Mouse (Mus musculus) thymus, adult 2 months (tissue): ENCODE data around the gene Pgap3. TPM values are rescaled to one million over a fixed set of nuclear protein-coding genes. Genes with fewer than 3 reads are reported as not detected.

Experiments
- DNase-seq: peaks from one replicate; pipeline ENCODE4 v3.0.0; 2021
- H3K27ac ChIP-seq: fragments of 200-500 bp; 2 replicates; pipeline ENCODE4 v1.5.1; 2012; ENCODE audit warnings: low read length, control low read depth; ENCODE audit not compliant: control insufficient read depth, insufficient read depth
- H3K27me3 ChIP-seq: fragments of 200-500 bp; 2 replicates; pipeline ENCODE4 v1.6.1; 2012; ENCODE audit warnings: mild to moderate bottlenecking, low read length, moderate library complexity, mixed read lengths; ENCODE audit not compliant: control insufficient read depth, insufficient read depth
- H3K36me3 ChIP-seq: fragments of 200-500 bp; 2 replicates; pipeline ENCODE4 v1.6.1; 2012; ENCODE audit warnings: mild to moderate bottlenecking, low read length, moderate library complexity; ENCODE audit not compliant: control insufficient read depth, insufficient read depth
- H3K4me1 ChIP-seq: fragments of 200-500 bp; replicated peaks from 2 replicates; pipeline ENCODE4 v1.6.1; 2012; ENCODE audit warnings: low read length; ENCODE audit not compliant: control insufficient read depth, insufficient read depth
- H3K4me3 ChIP-seq: fragments of 200-500 bp; 2 replicates; pipeline ENCODE4 v1.5.1; 2012; ENCODE audit warnings: mild to moderate bottlenecking, low read length, control low read depth, moderate library complexity; ENCODE audit not compliant: control insufficient read depth, insufficient read depth
- CTCF ChIP-seq: fragments of 200-500 bp; IDR thresholded peaks from 2 replicates; pipeline ENCODE4 v1.5.1; 2012; ENCODE audit warnings: mild to moderate bottlenecking, control low read depth, low read length, moderate library complexity, borderline replicate concordance; ENCODE audit not compliant: control insufficient read depth, poor library complexity, insufficient read depth; ENCODE audit errors: extremely low read depth
- POLR2A ChIP-seq: fragments of 200-500 bp; IDR thresholded peaks from 2 replicates; pipeline ENCODE4 v1.6.1; 2012; ENCODE audit warnings: mild to moderate bottlenecking, low read length, control low read depth, moderate library complexity; ENCODE audit not compliant: control insufficient read depth, poor library complexity, insufficient read depth; ENCODE audit errors: extremely low read depth
- WGBS: fragments of 180-500 bp; shearing (Covaris S2); methylation state at CpG from one replicate; pipeline ENCODE4 v1.1.7; 2018; 5-methylcytosine and 5-hydroxymethylcytosine counted together
- polyA plus RNA-seq: library from polyadenylated mRNA; depleted of rRNA; stranded (reverse); fragments of >200 nt; gene quantifications from 2 replicates; pipeline ENCODE4 v1.2.3, GENCODE M21; 2012; rRNA removed

The Pgap3 gene
- polyA plus RNA-seq, 1 experiment, result 51.8 TPM

- WGBS, result 69% methylated on average over 4 of the region's 4 CpGs
- no peak for DNase-seq
- Histone ChIP-seq H3K4me1 (peaks cover 6% of the 10 kb centered on the region), H3K4me3 (no peak overlapping the region), H3K27ac (no peak overlapping the region), H3K36me3 (no peaks in the 10 kb centered on the region), H3K27me3 (peaks cover 19% of the 10 kb centered on the region; the same call in 1 of the 2 replicates)
- TF ChIP-seq POLR2A (no peak), CTCF (no peak)
Observed at GRCm38 (mm10) chr11:98341174-98341573, 59.1 kb downstream of the Pgap3 start.

GRCm38 (mm10) chr11:98340597-98340996, 59.7 kb downstream of the Pgap3 start:
- H3K36me3 ChIP-seq, result no peaks in the 10 kb centered on the region
- H3K4me3 ChIP-seq, result no peak overlapping the region
- H3K4me1 ChIP-seq, result peaks cover 6% of the 10 kb centered on the region
- DNase-seq, result no peak
- H3K27me3 ChIP-seq, result peaks cover 23% of the 10 kb centered on the region; the same call in 1 of the 2 replicates
- 18% methylated on average over 4 of the region's 4 CpGs for WGBS
- H3K27ac ChIP-seq, result no peak overlapping the region
- TF ChIP-seq POLR2A (no peak), CTCF (no peak)

- H3K36me3 ChIP-seq, result no peaks in the 10 kb centered on the region
- TF ChIP-seq POLR2A (no peak), CTCF (no peak)
- H3K27ac ChIP-seq, result no peak overlapping the region
- peaks cover 29% of the 10 kb centered on the region for H3K27me3 ChIP-seq
- peaks cover 6% of the 10 kb centered on the region for H3K4me1 ChIP-seq
- DNase-seq, result no peak
- 21% methylated on average over 11 of the region's 11 CpGs for WGBS
- no peak overlapping the region for H3K4me3 ChIP-seq
Observed at GRCm38 (mm10) chr11:98339679-98340287, 60.5 kb downstream of the Pgap3 start.

- 5% methylated on average over 19 of the region's 19 CpGs for WGBS
- Histone ChIP-seq H3K27ac (no peak overlapping the region), H3K27me3 (peaks cover 36% of the 10 kb centered on the region), H3K4me3 (no peak overlapping the region), H3K36me3 (no peaks in the 10 kb centered on the region), H3K4me1 (peaks cover 11% of the 10 kb centered on the region)
- no peak for DNase-seq
- no peak for TF ChIP-seq POLR2A
- TF ChIP-seq CTCF, result no peak
Observed at GRCm38 (mm10) chr11:98339071-98339501, 61.2 kb downstream of the Pgap3 start.

Other genes with a start within 250 kb of the Pgap3 start
- 29.0 and 30.8 TPM in 2 replicates for gene Med1, start 207.2 kb downstream of the Pgap3 start, polyA plus RNA-seq
- 27.0 and 30.4 TPM in 2 replicates for gene Cdk12, start 197.4 kb downstream of the Pgap3 start, polyA plus RNA-seq
- gene Neurod2, start 70.8 kb downstream of the Pgap3 start, polyA plus RNA-seq, result 0.12 and 0.22 TPM in 2 replicates
- gene Ppp1r1b, start 52.1 kb downstream of the Pgap3 start, polyA plus RNA-seq, result 5.9 and 11.5 TPM in 2 replicates
- gene Stard3, start 42.1 kb downstream of the Pgap3 start, polyA plus RNA-seq, result 260 and 271 TPM in 2 replicates
- gene Tcap, start 16.7 kb downstream of the Pgap3 start, polyA plus RNA-seq, result 9.9 and 83.8 TPM in 2 replicates
- gene Pnmt, start 14.0 kb downstream of the Pgap3 start, polyA plus RNA-seq, result 0.77 and 1.3 TPM in 2 replicates
- gene Erbb2, start 12.0 kb upstream of the Pgap3 start, polyA plus RNA-seq, result 6.0 and 6.6 TPM in 2 replicates
- gene Mien1, start 38.5 kb upstream of the Pgap3 start, polyA plus RNA-seq, result 70.5 and 96.7 TPM in 2 replicates
- 6.7 and 6.8 TPM in 2 replicates for gene Grb7, start 45.9 kb upstream of the Pgap3 start, polyA plus RNA-seq
- 143 and 183 TPM in 2 replicates for gene Ikzf3, start 145.5 kb upstream of the Pgap3 start, polyA plus RNA-seq
- 1.1 and 1.2 TPM in 2 replicates for gene Zpbp2, start 150.6 kb upstream of the Pgap3 start, polyA plus RNA-seq
- gene Ormdl3, start 186.9 kb upstream of the Pgap3 start, polyA plus RNA-seq, result 66.8 and 74.6 TPM in 2 replicates
- gene Lrrc3c, start 197.8 kb upstream of the Pgap3 start, polyA plus RNA-seq, result not detected in 2 replicates
- gene Gm12355, start 225.2 kb upstream of the Pgap3 start, polyA plus RNA-seq, result not detected in 2 replicates
- 0.74 and 1.1 TPM in 2 replicates for gene Gsdma3, start 225.9 kb upstream of the Pgap3 start, polyA plus RNA-seq
- gene Gsdma2, start 246.3 kb upstream of the Pgap3 start, polyA plus RNA-seq, result 0.17 and 0.81 TPM in 2 replicates